Mouse (Mus musculus) liver, embryonic 14.5 days (tissue): ENCODE data around the gene Kif12.

Source experiments
- CTCF ChIP-seq: IDR thresholded peaks from 2 replicates; pipeline ENCODE4 v1.5.1; 2016; ENCODE audit warnings: antibody characterized with exemption, low read depth, control low read depth
- EP300 ChIP-seq: IDR thresholded peaks from 2 replicates; pipeline ENCODE4 v1.6.1; 2016; ENCODE audit warnings: antibody characterized with exemption, low read depth

- TF ChIP-seq CTCF (no peak), EP300 (no peak)
Observed at GRCm38 (mm10) chr4:63165636-63166035, 6.3 kb downstream of the Kif12 start.
